Mouse (Mus musculus) layer of hippocampus, adult 2 months (tissue): ENCODE measurements around the gene Gm17374. TPM values are rescaled to one million over a fixed set of nuclear protein-coding genes. Genes with fewer than 3 reads are reported as not detected.

Source experiments
- DNase-seq, 2 experiments: peaks; one replicate each; pipeline ENCODE4 v3.0.0; 2022; ENCODE audit warnings: low spot score in 2 of 2
- H3K27ac ChIP-seq: fragments of 200-600 bp; 2 replicates; pipeline ENCODE4 v1.8.1; 2022
- H3K4me3 ChIP-seq: fragments of 200-600 bp; 2 replicates; pipeline ENCODE4 v1.8.1; 2022; ENCODE audit warnings: mild to moderate bottlenecking
- CTCF ChIP-seq: fragments of 200-600 bp; conservative IDR thresholded peaks from 2 replicates; pipeline ENCODE4 v1.8.1; 2022; ENCODE audit warnings: antibody characterized with exemption, mild to moderate bottlenecking, moderate library complexity
- total RNA-seq, 2 experiments: library from RNA; stranded (reverse); gene quantifications; 2 replicates each; pipeline ENCODE4 v1.2.3; 2021

The Gm17374 gene
- total RNA-seq, 2 experiments from 2014 or later = not detected

DNA sequence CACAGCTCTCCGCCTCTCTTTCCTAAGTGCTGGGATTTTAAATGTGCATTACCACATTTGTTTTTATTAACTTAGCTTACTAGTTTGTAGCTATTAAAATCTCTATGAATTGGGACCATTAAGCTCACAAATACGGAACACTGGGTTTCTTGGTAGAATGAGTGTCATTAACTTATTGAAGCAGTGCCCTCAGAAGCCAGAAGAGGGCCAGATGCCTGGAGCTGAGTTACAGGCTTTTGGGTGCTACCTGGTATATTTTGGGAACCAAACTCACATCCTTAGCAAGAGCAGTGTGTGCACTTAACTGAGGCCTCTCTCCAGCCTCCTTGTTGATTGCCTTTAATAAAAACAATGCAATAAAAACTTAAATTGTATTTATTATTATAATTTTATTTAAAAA, 48.9 kb downstream of the Gm17374 start:
- peak in 1 of 2 experiments; percentile 18 for DNase-seq
- Histone ChIP-seq H3K4me3 (no peak overlapping the region), H3K27ac (no peak overlapping the region)
- peak; percentile 73 for TF ChIP-seq CTCF

GRCm38 (mm10) chr2:140202573-140202972, 50.7 kb downstream of the Gm17374 start:
- no peak for DNase-seq
- peak overlapping the region; percentile 78 for H3K27ac ChIP-seq
- H3K4me3 ChIP-seq = no peak overlapping the region
- no peak for TF ChIP-seq CTCF

Other genes with a start within 250 kb of the Gm17374 start
- gene Tasp1, start 85.2 kb upstream of the Gm17374 start, total RNA-seq = 10 to 100 TPM; 28.3 to 30.3 TPM
- gene Esf1, start 18.5 kb downstream of the Gm17374 start, total RNA-seq = 10 to 100 TPM; 20.0 to 23.5 TPM
- 10 to 100 TPM; 50.3 to 54.6 TPM for gene Ndufaf5, start 18.6 kb downstream of the Gm17374 start, total RNA-seq
- not detected for gene Sel1l2, start 237.7 kb downstream of the Gm17374 start, total RNA-seq
- gene Macrod2, start 243.3 kb downstream of the Gm17374 start, total RNA-seq = 10 to 100 TPM; 47.4 to 55.5 TPM